Mouse (Mus musculus): ENCODE measurements around the gene Pemt. TPM values are rescaled to one million over a fixed set of nuclear protein-coding genes. Genes with fewer than 3 reads are reported as not detected.
A peak's percentile ranks its signal among the peaks of the same experiment; 100 is the strongest.

Pemt gene
- total RNA-seq, 2 experiments from 2014 or later, result 6.5 to 7.1 TPM

DNA sequence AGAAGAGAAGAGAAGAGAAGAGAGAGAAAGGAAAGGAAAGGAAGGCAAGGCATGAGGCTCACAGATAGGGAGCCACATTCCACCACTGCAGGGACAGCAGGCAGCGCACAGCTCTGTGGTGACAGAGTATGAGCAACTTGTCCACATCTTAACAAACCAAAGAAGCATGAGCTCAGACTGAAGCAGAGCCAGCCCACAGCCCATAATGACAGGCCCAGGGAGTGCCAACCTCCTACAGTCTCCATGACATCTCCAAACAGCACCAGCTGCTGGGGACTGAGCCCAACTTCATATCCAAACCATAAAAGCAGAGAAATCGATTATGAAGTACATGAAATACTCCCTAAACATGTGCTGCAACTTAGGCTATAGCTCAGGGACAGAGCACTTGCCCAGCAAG, 11.7 kb upstream of the Pemt start:
- DNase-seq (ENCODE audit: low spot score in 2 of 2), result peak; percentile 32 to 37

DNA sequence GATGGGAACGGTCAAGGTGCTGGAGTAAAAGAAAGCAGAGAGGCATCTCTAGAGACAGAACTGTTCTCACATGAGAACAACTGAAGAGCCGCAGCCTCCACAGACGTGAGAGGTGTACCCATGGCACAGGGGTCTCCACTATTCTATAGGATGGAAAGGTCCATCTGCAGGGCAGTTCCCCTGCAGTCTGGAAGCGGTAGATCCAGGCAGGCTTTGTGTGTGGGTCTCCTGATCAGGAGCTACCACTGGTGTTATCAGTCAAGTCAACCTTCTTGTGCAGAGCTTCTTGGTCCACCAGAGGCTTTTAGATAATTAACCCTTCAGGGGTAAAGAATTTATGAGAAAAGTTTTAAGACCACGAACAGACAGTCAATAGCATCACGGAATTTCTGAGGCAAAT, 10.2 kb upstream of the Pemt start:
- DNase-seq (ENCODE audit: low spot score in 2 of 2), result no peak

DNA sequence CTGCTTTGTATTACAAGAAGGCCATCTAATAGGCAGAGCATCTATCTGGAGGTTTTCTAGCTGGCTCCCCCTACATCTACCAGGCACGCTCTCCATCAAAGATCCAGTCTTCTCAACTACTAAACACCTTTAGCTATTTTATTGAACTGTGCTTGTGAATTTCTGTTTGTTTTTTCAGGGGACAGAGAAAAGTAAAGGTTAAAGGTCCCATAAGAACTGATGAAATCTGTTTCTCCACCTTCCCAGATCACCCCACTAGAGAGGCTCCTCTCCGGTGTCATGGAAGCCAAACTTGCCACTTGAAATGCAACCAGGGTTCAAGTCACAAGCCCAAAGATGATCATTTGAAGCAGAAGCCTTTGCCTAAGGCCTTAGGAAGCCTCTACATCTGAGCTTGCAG, 2.6 kb upstream of the Pemt start:
- DNase-seq (ENCODE audit: low spot score in 2 of 2), result no peak

DNA sequence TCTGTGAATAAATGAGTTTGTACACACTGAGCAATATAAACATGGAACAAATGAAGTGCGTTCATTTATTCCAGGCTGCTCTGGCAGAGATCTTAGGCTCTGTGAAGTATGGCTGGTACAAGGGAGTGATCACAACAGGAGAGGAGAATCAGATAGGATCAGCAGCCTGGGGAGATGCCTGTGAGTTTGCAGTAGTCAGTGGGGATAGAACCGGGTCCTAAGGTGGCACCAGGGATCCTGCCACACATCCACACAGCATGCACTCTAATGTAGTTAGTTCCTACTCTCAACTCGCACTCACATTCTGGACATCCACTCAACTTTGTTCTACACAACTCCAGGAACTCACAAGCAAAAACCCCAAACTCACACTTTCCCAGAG, 622 bp downstream of the Pemt start:
- DNase-seq (ENCODE audit: low spot score in 2 of 2), result no peak

DNA sequence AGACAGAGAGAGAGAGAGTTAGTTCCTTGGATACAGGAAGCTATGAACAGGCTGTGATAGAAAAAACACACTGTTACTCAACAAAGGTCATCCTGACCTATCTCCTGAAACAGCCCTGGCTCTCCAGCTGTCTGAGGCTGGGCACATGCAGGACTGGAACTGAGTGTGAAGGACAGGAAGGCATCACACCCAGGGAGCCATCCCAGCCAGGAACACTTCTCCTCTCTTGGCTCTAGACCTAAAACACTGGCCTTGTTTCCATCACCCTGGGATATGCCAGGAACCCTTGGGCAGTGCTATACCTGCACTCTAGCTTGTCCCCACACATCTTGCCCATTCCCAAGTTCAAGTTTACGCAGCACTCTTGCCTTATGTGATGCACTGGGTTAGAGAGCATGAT, 1.5 kb downstream of the Pemt start:
- DNase-seq (ENCODE audit: low spot score in 2 of 2), result no peak

DNA sequence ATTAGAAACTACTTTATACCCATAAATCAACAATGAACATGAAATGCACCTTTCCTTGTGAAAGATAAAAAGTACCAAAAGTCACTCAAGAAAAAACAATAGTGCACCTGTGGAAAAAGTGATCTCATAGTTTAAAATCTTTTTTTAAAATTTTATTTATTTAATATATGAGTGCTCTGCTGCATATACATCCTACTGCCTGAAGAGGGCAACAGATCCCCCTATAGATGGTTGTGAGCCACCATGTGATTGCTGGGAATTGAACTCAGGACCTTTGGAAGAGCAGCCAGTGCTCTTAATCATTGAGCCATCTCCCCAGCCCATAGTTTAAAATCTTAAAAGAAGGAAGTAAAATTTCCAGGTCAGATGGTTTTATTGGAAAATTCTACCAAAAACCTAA, 4.0 kb downstream of the Pemt start:
- DNase-seq (ENCODE audit: low spot score in 2 of 2), result no peak

DNA sequence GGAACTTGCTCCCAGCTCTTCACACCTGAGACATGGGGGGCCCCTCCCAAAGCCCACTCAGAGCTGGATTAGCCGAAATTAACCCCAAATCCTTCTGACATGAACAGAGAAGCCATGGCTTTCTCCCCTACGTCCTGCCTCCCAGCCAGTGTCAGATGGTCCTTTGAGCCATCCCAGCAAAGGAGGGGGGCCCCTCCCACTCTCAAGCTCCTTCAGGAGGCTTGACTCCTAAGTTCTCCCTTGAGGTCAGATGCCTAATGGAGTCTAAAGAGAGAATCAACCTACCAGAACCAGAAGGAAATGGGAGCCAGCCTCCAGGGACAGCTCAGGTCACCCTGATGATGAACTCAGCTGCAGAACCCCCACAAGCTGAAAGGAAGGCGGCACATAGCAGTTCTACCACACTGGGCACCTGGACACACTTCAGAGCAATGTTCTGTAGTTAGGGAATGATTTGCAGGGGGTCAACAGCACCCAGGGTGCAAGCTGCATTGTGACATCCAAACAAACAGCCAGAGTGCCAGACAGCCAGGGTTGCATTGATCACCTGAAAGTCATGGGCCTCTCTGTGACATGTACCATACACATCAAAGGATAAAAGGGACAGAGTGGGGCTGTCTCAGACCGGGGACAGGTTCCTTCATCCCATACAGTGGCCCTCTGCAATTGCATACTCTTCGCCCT, 9.6 kb downstream of the Pemt start:
- no peak for DNase-seq (ENCODE audit: low spot score in 2 of 2)

DNA sequence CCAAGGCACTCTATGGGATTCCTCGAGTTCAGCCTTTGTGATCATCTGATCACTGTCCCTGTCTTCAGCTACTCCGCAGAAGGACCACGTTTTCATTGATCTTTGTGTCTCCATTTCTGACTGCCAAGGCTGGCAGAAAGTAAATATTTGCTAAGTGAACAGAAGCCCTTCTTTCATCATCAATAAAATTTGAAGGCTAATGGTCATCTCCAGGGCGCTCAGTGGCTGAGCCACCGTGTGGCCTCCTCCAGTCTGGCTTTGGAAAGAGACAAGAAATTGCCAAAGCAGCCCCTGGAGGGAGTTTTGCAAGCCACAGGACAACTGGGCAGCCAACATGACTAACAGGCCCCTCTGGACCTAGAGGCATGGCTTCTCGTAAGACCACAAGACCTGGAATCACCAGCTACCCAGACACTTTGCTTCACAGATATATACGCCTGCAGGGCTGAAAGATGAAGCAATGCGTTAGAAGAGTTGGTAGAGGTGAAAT, 11.3 kb downstream of the Pemt start:
- DNase-seq (ENCODE audit: low spot score in 2 of 2), result no peak

DNA sequence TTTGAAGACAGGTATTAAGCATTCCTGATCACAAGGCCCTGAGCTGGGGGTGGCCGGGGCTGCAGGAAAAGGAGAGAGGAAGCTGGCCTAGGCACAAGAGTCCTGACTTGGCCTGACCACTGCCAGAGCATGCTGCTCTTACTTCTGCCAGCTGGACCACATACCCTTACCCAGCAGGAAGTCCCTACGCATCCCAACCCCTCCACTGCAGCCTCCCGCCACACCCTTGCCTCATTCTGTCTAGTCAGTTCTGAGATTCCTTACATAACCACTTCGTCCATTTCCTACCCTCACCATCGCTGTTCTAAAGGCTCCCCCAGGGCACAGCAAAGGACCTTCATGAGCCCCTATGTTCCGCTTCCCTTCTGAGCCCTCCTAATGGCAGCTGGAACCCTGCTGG, 12.0 kb downstream of the Pemt start:
- DNase-seq (ENCODE audit: low spot score in 2 of 2), result no peak

DNA sequence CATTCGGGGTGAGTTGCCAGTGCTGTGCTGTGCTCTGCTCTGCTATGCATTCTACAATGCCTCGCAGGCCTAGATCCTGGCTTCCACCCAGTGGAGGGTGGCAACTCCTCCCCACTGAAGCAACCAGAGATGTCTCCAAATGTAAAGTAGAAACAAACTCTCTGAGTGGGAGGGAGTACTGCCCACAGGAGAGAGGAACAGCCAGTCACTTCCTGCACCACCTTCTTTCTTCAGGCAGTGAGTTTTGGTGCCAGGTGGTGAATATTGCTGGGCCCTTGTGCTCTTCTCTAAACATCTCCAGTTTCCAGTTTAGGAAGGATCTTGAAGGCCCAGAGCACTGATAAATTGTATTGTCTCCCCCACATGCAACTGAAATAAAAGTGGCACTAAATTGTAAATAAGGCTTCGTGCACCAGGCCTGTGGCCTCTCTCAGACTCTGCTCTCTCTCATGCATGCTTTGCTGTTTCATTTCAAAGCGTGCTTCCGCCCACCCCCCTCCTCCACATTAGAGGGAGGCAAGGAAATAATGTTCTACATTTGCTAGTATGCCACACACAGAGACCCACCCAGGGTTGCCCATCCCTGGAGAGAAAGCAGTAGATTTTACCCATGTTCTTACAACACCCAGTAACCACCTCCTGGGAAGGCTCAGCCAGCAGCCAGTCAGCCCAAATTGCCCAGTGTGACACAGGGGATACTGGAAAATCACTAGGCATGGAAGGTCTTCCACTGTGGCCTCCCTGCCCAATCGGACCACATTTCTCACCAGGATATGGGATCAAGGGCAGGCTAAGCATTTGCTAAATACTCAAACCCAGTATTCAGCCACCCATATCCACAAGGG, 13.5 kb downstream of the Pemt start:
- DNase-seq (ENCODE audit: low spot score in 2 of 2), result no peak

DNA sequence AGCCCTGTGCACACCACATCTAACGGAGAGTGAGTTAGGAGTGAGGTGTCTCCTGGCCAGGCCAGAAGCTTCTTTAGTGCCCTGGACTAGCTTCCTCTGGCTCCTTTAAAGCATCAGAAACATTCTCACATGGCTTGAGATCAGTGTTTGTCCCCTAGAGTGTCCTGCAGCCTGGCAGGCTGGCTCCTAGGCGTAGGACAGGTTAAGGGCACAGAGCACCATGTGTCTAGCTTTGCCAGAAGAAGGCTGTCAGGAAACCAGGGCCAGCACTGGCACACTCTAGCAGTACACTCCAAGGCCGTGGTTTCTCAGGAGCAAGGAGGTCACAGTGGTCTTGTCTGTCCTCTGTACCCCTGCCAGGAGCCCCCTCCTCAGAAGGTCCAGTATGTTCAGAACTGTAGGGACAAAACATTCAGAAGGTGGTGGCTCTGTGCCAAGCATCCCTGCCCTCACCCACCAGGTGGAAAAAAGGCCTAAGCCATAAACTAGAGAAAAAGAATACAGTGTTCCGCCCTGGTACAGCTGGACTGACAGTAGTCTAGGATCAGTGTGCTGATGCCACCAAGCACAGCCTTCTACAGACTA, 15.4 kb downstream of the Pemt start:
- DNase-seq (ENCODE audit: low spot score in 2 of 2), result no peak

DNA sequence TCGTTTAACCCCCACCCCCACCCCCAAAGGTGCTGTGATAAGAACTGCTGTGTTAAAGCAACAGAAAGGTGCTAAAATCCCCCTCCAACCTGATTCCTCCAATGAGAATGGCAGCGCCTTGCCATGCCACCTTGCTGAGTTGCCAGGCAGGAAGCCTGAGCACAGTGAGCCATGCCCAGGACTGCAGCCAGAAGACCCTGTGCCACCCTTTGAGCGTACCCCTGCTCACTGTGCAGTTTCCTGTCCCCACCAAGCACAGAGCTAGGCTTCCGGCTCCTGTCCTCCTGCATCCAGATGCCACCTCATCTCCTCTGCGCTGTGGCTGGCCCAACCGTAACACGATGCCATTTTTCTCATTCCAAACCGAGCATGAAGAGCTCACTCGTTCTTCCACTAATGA, 16.3 kb downstream of the Pemt start:
- DNase-seq (ENCODE audit: low spot score in 2 of 2), result peak in 1 of 2 experiments; percentile 19

DNA sequence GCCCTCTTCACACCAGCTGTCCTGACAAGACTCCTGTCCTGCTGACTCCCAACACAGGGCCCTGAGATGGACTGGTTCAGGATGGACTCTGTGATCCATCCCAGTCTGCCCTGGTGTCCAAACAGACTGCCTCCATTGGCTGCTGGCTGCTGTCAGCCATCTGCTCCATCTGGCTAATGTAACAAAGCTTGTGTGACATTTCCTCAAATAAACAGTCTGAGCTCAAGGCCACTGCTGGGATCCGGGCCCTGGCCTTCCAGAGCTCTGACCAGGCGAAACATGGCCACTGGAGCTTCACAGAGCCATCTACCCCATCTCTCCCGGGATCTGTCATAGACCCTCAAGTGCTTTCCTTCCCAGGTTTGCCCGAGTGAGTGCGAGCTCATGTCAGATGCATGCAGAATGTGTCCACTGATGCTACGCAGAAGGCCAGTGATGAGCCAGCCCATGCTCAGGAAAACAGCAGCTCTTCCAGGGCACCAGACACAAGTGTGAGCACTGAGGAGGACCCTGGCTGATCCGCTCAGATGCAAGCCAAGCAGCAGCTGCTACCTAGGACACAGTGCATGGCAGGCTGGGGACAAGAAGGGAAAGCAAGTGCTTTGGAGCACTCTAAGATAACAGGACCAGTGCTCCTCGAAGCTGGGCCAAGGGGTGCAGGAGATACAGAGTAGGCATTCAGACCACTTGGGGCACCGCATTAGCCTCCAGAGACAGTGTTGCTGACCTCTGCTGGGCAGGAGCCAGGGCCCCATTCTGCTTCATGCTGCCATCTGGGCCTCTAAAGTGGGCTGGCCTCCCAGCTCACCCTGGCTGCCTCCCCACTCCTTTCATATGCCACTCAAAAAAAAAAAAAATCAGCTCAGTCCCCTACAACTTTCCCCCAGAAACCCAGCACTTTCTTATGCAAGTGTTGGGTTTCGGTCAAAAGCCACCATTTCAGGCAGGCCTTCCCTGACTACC, 18.1 kb downstream of the Pemt start:
- DNase-seq (ENCODE audit: low spot score in 2 of 2), result peak; percentile 41 to 60

DNA sequence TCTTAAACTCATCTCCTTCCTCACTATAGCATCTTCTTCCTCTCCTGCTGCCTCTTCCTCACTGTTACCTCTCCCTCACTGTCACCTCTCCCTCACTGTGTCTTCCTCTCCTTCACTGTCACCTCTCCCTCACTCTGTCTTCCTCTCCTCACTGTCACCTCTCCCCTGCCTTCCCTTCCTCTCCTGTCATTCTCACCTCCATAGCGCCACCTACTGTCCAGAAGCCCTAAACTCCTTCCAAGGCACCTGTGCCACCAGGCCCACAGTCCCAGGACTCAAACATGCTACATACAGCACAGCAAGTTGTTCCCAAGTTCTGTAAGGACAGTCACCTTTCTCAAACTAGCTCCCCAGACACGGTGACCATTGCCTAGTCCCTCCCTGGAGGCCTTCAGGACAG, 19.0 kb downstream of the Pemt start:
- peak; percentile 84 to 85 for DNase-seq (ENCODE audit: low spot score in 2 of 2)

DNA sequence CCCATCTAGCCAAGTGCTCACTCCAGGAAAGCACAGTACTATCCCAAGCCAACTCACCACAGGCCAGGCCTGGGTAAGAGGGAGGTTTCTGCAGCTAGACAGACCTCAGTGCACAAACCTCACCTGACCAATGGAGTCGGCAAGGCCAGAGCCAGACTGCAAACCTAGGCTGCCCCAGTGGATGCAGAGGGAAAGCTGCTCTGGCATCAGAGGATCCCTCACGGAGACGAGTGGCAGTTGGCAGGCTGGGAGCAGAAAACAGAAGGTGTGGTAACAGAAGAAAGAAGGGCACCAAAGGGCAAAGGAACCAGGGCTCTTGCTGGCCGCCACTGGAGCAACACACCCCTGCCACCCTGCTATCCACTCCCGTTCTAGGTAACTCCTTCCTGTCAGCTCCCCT, 20.1 kb downstream of the Pemt start:
- DNase-seq (ENCODE audit: low spot score in 2 of 2), result no peak

DNA sequence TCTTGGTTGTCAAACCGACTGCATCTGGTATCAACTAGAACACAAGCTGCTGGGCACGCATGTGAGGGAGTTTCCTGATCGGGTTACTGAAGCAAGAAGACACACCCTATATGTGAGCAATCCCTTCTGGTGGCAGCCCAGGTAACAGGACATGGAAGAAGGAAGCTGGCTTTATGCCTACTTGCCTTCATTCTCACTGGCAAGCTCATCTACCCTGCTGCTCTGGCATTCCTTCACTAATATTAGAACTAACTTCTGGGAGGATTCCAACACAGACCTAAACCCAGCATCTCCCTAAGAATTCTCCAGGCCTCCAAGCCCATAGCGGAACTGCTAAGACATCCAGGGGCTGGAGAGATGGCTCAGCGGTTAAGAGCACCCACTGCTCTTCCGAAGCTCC, 25.1 kb downstream of the Pemt start:
- no peak for DNase-seq (ENCODE audit: low spot score in 2 of 2)

DNA sequence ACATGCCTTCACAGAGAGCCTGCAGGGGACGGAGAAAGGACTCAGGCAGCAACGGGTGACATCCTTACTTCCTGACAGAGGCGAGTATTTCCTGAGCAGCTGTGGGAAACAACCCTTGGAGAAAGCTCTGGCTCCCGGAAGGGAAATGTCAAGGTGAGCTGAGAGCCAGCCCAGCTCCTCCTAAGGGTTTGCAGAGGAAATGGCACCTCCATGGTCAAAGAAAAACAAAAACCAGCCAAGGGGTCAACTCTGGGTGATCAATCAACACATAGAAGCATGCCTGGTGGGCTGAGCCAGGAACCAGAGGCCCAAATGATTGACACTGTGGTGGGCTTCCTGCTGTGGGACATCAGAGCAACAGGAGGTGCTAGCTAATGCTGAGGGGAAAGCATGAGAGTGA, 29.6 kb downstream of the Pemt start:
- DNase-seq (ENCODE audit: low spot score in 2 of 2), result no peak

DNA sequence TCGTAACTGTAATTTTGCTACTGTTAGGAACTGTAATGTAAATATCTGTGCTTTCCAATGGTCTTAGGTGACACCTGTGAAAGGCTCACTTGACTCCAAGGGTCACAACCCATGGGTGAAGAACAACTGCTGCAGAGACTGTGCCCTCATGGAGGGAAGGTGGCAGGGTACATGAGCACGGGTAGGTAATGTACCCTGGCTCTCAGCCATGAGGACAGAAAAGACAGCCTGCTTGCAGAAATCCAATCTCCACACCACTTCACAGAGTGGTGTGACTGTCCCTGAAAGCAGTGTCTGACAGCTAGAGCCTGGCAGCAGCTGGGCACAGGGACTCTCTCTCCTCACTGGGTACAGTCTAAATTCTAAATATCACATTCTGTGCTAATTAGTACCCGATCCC, 34.8 kb downstream of the Pemt start:
- no peak for DNase-seq (ENCODE audit: low spot score in 2 of 2)

DNA sequence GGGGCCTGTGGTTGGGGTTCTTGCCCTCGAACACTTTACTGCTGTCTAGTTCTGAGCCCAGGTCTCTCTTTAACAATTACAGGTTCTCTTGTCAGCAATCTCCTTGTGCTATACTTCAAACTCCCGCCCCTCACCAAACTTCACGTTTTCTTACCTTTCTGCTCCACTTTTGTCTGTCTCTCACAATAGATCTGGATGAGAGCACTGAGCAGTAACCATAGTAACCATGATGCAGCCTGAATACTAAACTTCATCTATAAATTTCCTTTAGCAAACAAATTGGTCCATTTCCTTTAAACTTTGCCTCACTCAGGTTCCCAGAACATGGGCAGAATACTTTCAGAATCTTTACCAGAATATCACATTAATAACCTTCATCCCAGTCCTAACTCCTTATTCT, 36.8 kb downstream of the Pemt start:
- DNase-seq (ENCODE audit: low spot score in 2 of 2), result no peak

DNA sequence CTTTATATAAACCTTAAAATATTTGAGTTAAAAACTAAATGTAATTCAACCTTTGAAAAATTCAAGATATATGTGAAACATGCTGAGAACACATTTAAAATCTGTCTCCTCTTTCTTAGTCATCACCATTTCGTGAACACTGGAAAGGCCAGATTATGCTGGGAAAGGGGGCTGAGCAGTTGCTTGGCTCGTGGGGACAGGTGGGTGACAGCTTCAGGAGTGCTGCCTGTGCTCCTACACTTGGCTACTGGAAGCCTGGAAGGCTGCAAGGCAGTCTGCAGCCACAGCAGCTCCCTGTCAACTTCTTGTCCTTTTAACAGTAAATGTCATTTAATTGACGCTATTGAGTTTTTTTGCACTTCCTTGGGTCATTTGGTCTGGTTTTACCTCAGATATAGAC, 40.4 kb downstream of the Pemt start:
- no peak for DNase-seq (ENCODE audit: low spot score in 2 of 2)

DNA sequence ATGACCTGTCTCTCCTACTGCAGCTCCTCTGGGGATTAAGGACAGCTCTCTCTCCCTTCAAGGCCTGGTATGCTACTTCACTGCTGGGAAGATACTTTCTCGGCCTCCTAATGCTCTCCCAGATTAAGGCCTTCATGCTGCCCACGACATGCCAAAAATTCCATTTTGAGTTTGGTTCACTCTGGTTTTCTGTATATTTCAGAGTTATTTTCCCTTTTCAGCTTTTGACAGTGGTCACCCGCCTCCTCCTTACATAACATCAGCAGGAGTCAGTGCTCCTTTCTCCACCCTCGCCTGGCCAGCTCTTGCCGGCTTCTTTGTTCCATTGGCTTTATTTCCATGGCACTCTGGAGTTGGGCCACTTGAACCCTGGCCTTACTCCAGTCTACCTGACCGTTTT, 41.6 kb downstream of the Pemt start:
- DNase-seq (ENCODE audit: low spot score in 2 of 2), result no peak
